Mouse (Mus musculus): Measurements from ENCODE around the gene Gm44973. TPM values are rescaled to one million over a fixed set of nuclear protein-coding genes. Genes with fewer than 3 reads are reported as not detected.
"Not testable (repeated sequence)": the region's sequence is repeated elsewhere in the genome, so short reads cannot be mapped to it uniquely, and the experiment has no call there.

The Gm44973 gene
- polyA plus RNA-seq, 2 experiments from 2014 or later: 5.6 to 19.0 TPM

- ATAC-seq: no peak
Observed at GRCm38 (mm10) chr7:5016920-5017319, 1.6 kb downstream of the Gm44973 start.

DNA sequence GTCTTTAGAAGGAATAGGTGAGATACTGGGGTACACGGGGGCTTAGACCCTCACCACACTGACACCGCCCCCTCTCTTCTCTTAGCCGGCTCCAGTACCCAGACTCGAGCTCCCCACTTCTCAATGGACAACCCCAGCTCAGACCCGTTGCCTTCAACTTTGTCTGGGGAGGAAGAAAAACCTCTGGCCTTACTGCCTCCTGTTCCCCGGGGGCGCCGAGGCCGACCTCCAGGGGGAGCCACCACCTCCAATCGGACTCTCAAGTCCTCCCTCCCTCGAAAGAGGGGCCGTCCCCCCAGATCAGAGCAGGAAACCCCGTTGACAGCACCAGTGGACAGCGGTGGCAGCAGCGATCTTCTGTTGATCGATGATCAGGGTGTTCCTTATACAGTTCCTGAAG is 2.1 kb downstream of the Gm44973 start:
- ATAC-seq: no peak

DNA sequence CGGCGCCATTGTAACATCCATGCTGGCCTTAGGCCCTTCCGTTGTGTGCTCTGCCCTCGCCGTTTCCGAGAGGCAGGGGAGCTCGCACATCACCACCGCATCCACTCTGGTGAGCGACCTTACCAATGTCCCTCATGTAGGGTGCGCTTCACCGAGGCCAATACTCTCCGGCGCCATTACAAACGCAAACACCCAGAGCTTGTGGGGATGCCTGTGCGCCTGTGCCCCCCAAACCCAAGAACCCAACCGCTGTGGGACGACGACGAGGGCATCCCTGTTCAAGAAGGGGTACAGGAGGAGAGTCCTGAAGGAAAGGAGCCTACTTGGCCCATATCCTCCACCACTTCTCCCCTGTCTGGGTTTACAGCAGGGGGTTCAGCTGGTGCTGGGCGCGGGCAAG is 2.6 kb downstream of the Gm44973 start:
- ATAC-seq: no peak

DNA sequence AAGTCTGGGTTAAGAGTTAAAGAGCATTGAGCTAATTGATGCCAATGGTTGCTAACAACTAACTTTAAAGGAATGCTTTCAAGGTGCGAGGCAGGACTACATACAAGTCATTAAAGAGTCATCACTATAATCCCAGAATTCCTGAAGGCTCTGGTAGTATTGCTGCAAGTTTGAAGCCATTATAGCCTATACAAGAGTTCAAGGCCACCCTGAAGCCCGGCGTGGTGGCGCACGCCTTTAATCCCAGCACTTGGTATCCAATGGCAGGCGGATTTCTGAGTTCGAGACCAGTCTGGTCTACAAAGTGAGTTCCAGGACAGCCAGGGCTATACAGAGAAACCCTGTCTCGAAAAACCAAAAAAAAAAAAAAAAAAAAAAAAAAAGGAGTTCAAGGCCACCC is 4.3 kb downstream of the Gm44973 start:
- not testable (repeated sequence) for ATAC-seq

DNA sequence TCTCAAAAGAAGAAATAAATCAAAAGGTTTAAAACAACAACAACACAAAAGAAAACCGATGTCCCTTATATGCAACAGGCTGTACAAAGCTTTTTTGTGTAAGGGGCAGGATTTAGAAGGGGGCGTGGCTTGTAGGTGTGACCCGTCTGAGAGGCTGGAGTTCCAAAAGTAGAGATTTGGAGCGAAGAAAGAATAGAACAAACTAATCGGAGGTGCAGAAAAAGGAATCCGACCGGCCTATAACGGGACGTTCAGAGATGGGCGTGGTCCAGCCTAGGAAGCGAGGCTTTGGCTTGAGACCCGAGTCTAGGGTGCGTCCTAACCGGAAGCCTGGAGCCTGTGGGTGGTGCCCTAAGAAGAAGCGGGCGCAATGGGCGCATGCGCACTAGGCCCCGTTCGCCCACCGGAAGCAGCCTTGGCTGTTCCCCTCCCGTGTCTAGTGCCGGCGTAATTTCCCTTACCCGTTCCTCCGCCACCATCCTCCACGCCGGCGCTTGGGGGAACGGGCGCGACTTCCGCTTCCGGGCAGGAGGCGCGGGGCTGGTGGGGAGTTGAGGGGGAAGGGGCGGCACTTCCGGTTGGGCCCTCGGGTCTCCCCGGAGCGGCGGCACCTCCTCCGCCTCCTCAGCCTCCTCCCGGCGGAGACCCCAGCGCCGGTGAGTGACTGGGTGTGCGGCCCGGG is 4.8 kb downstream of the Gm44973 start, which contains the start of the genes Zfp865 and Ccdc106:
Gene Zfp865, plus strand, starts transcription at position 377 of the 682 bp plus-strand sequence.
Gene Ccdc106, plus strand, starts transcription at position 554 of the 682 bp plus-strand sequence.
- ATAC-seq: peak; percentile 87

- peak; percentile 5 for ATAC-seq
Observed at GRCm38 (mm10) chr7:5020685-5021084, 5.4 kb downstream of the Gm44973 start.

GRCm38 (mm10) chr7:5021197-5021596 is 5.9 kb downstream of the Gm44973 start:
- no peak for ATAC-seq

DNA sequence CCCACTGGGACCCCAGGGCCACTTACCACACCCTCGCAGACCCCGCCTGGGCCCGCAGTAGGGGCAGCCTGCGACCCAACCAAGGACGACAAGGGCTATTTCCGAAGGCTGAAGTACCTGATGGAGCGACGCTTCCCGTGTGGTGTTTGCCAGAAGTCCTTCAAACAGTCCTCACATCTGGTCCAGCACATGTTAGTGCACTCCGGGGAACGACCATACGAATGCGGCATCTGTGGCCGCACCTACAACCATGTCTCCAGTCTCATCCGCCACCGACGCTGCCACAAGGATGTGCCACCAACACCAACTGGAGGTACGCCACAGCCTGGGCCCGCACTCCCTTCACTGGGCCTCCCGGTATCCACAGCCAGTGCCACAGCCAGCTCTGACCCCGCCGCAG is 14.2 kb downstream of the Gm44973 start:
- no peak for ATAC-seq

- ATAC-seq: no peak
Observed at GRCm38 (mm10) chr7:5029946-5030345, 14.7 kb downstream of the Gm44973 start.

GRCm38 (mm10) chr7:5030554-5031275 is 15.4 kb downstream of the Gm44973 start:
- ATAC-seq: no peak

- no peak for ATAC-seq
Observed at GRCm38 (mm10) chr7:5031496-5031895, 16.2 kb downstream of the Gm44973 start.

DNA sequence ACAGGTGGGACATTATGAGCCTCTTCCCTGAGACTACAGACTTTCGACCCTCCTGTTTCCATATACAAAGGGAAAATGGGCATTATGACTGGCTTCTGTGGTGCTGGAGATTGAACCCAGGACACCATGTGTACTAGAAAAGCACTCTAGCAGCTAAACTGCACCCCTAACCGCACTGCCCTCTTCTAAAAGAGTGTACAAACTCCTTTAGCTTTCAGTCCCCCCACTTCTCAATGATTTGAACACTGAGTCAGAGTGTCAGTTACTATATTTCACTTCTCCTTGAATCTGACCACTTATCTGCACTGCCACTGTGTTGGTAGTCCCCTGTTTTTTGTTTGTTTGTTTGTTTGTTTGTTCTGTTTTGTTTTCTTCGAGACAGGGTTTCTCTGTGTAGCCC is 18.5 kb downstream of the Gm44973 start, which contains the start of gene 4632433K11Rik:
Gene 4632433K11Rik, plus strand, starts transcription at position 301 of the 400 bp plus-strand sequence.
- ATAC-seq: no peak

DNA sequence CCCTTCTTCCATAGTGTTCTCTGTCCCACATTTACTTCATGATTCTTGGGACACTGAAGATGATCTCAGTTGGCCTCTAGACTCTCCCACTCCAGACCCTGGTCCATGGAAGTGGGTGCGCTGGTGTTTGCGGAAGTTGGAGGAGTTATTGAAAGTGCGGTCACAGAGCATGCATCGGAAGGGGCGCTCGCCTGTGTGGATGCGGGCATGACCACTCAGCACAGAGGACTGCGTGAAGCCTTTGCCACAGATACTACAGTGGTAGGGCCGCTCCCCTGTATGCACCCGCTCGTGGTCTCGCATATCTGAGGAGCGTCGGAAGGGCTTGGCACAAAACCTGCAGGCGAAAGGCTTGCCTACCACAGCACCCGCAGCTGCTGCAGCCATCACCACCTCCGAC is 20.3 kb downstream of the Gm44973 start:
- ATAC-seq: no peak

DNA sequence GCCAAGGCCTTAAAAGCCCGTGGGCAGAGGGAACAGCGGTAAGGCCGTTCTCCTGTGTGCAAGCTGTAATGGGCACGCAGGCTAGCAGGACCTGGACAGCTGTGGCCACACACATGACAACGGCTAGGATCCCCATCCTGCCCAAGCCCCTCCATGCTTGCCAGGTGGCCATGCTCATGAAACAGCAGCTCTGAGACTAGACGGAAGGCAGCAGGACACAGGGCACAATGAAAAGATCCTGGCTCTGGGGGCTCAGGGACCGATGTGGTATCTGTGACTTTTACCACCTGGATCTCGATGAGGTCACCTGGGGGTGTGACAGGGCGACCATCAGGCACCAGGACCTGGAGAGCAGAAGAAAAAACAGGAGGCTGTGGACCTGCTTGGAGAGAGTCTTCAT is 20.8 kb downstream of the Gm44973 start:
- no peak for ATAC-seq

DNA sequence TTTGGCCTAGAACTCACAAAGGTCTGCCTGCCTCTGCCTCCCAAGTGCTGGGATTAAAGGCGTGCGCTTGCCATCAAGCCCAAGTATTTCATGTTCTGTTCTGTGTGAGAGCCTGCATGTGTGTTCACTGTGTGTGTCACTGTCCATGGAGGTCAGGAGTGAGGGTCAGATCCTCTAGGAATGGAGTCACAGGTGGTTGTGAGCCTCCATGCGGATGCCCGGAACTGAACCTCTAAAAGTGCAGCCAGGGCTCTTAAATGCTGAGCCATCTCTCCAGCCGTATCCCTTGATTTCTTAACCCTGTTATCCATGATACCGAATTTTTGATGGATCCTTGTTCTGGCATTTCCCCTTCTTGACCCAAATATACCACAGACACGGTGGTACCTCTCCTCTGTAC is 21.7 kb downstream of the Gm44973 start:
- ATAC-seq: no peak

DNA sequence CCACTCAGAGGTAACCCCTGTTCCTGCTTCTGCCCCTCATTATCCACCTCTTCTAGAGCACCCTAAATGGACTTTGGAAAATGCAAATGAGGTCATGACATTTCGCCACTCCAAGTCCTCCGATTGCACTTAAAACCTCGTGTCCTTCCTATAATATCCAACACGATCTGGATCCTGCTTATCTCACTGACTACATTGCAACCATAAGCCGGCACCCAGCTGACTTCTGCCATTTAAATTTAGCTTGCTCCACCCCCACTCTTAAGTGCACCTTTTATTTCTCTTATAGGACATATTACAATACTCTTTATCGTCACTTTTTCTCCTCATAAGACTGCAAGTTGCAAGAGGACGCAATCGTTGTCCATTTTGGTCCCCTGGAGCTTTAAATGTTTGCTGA is 22.2 kb downstream of the Gm44973 start:
- no peak for ATAC-seq

DNA sequence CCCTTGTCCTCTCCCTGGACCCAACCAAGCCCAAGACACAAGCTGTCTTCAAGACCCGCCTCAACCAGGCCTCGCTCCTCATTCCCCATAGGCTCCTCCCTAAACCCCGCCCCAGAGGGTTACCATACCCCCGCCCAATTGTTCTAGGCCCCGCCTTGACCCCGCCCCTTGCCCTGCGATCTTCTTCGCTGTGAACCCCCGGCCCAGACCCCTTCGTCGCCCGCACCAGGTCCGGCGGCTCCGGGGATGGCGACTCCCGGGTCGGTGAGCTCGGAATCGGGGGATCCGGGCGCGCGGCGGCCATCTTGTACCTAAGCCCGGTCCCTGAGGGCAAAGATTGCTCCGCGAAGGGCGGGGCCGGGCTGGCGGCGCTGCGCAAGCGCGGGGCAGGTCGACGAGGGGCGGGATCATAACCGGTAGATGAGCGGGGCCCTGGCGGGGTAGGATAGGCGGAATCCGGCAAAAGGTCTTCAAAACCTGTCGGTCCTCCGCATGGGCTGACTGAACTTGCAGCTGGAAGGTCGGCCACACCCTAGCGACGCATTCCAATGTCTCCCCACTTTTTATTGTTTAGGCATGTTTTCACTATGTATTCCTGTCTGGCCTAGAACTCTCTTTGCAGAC is 22.9 kb downstream of the Gm44973 start, which contains the start of gene Zfp784:
Gene Zfp784, minus strand, starts transcription at position 338 of the 624 bp plus-strand sequence.
- ATAC-seq: peak; percentile 94

DNA sequence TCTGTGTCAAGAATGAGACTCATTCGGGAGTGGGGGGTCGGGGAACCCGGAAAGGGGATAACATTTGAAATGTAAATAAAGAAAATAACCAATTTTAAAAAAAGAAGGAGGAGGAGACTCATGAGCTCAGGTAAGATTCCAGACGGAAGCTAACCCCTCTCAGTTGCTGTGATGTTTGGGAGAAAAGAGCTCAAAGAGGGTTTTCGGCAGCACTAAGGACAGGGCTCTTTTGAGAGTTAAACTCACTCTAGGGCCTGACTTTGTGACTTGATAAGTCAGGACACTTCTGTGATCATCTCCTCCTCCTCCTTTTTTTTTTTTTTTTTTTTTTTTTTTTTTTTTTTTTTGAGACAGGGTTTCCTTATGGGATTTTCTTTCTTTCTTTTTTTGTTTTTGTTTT is 23.6 kb downstream of the Gm44973 start:
- ATAC-seq: no peak

- ATAC-seq: no peak
Observed at GRCm38 (mm10) chr7:5044981-5045380, 29.7 kb downstream of the Gm44973 start.

- ATAC-seq: no peak
Observed at GRCm38 (mm10) chr7:5046112-5046511, 30.8 kb downstream of the Gm44973 start.

DNA sequence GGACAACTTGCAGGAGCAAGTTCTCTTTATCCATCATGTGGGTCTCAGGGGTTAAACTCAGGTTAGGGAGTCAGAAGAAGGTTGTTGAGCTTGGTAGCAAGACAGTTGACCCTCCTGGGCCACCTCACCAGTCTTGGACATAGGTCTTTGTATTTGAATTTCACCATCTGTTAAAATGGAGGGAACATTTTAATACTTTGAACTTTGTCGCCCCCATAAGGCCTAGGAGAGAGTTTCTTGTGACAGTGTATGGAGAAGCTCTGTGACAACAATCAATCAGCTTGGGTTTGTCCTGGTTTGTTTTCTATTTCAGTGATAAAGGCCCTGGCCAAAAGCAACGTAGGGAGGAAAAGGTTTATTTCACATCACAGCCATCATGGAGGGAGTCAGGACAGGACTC is 32.0 kb downstream of the Gm44973 start:
- no peak for ATAC-seq

GRCm38 (mm10) chr7:5051193-5052192 is 36.2 kb downstream of the Gm44973 start, which contains the start of gene Zfp580:
Gene Zfp580, plus strand, starts transcription at chr7:5051538.
- peak; percentile 50 for ATAC-seq
